Mouse (Mus musculus) MN1 (cell line): ENCODE results near the gene Oxa1l.
A peak's percentile ranks its signal among the peaks of the same experiment; 100 is the strongest.

ENCODE experiments used
- DNase-seq: peaks from one replicate; pipeline ENCODE4 v3.0.0-alpha.2; 2016; ENCODE audit warnings: low spot score

Oxa1l gene

DNA sequence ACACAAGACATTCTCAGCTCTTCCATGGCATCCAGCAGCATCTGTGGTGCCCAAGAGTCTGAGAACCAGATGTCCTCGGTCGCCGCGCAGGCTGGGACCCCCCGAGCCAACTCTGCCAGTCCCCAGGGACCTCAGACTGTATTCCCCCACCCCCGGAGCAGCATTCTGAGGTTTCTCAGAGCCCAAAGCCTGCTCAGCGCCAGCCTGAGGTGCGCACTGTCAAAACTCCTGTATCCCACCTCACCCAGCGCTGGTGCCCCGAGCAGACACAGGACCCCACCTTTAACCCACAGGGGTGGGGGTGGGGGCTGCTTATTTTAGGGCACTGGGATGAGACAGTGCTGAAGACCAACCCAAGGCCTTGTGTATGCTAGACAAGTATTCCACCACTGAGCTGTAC, 10.8 kb downstream of the Oxa1l start:
- DNase-seq, result no peak

DNA sequence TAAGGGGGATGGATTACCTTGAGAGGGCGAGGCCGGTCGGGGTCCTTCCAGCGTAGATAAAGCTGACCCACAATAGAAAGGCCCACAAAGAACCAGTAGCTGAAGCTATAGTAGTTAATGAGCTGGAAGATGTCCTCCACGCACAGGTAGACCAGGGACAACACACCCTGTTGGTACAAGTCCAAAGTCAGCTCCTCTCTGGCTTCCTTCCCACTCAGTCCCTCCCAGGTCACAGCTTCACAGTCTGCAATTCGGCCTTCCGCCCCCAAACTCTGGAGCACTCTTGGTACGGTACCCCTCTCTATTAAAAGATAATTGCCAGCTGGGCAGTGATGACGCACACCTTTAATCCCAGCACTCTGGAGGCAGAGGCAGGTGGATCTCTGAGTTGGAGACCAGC, 12.3 kb downstream of the Oxa1l start:
- DNase-seq, result no peak

DNA sequence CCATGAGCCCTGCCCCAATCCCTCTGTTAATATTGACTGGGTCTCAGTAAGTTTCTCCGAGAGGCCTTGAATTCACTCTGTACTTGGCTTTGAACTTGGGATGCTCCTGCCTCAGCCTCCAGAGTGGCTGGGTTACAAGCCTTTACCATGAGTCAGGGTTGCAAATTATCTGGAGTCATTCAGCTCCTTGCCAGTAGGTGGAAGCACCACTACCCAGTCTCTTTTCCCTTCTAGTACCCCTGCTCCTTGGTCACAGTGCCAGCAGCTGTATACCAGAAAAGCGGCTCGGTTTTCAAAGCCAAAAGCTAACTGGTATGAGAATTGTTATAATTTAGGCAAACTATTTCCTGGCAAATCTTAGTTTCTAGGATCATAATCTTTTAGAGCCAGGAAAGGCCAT, 15.3 kb downstream of the Oxa1l start:
- DNase-seq, result peak; percentile 25

DNA sequence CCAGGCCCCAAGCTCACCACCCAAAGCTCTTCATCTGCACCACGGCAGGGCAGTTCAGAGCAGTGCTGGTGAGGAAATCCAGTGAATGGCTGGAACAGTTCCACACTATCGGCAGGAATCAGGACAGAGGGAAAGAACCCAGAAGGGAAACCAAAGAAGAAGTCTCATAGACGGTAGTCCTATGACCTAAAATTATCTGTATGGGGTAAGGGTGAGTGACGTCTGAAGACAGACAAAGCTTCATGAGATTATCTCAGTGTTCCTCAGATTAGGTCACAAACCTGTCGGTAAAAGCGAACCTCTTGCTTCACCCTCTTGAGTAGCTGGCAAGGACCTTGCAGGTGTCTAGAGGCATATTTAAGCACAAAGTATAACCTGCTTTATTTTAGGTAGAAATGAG, 16.5 kb downstream of the Oxa1l start:
- no peak for DNase-seq

DNA sequence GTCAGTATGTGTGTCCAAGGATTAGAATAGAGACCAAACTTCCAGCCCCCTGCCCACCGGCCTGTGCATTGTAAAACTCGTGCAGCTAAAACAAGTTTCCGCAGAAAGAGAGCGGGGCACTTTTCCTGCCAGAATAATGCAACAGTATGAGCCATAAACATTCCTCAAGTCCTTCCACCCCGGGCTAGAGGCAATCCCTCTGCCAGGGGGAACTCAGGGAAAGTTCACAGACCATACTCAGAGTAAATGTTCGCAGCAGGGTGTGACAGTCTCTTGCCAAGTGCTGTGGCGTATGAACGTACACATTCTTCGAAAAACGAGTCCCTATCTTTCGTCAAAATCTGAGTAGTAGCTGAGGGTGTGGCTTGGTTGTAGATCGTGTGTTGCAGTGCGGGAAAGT, 18.9 kb downstream of the Oxa1l start:
- no peak for DNase-seq

DNA sequence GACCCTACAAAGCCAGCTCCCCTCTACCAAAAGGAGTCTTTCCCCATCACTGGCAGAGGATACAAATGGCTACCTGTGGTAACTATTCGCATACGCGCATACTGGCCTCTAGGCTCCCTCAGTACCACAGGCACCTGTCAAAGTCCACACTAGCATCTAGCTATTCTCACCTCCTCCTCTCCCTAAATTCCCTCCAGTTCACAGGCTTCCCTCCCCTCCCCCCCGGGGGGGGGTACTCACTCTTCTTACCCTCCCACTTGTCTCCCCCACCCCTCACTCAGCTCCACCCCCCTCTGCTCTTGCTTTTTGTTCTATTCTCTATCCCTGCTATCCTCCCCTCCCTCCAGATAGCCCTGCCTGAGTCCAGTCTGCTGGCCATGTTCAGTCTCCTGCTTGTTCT, 20.0 kb downstream of the Oxa1l start:
- DNase-seq, result no peak

DNA sequence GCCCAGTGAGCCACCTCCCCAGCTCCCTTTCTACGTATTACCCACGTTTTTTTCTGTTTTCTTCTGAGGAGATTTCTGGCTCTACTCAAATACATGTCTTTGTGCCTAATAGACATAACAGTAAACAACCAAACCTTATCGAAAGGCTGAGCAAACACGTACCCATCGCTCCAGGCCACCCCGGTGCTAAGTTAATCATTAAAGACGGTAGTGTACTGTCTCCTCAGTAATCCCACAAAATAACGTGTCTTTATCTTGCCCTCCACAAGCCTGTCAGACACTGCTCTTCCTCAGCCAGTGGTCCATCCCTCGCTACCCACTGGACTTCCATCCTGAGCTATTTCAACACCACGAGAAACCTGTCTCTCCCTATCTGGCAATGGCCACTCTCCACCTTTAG, 21.2 kb downstream of the Oxa1l start:
- no peak for DNase-seq

DNA sequence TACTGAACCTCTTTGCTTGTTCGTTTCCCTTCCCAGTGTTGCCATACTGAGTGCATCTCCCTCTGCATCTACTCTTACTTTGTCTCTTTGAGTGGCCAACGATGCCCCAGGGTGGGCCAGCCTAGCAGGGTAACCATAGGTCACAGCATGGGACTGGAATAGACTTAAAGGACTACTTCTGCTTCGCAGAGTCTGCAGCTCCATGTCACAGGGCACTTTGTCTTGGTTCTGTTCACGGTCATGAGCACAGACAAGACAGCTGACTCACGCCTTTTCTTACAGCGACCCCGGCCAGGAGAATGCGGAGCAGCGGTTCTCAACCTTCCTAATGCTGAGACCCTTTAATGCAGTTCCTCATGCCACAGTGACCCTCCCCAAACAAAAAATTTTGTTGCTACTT, 22.0 kb downstream of the Oxa1l start:
- no peak for DNase-seq

DNA sequence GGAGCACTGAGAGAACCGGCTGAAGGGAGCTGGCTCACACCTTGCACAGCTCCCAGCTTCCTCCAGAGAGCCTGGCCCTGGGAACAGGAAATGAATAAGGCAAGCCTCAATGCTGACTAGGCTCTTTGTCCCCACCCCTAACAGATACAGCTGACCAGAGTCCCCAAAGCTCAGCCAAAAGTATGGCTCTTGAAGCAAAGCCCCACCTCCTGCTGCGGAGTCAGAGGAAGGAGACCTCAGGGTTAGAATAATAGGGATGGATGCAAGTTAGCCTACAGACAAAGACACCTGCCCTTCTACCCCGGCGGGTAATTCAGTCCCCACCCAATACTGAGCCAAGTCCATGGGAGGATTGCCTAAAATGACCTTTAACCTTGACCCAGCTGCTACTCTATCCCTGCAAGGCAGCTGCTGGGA, 22.7 kb downstream of the Oxa1l start:
- no peak for DNase-seq

DNA sequence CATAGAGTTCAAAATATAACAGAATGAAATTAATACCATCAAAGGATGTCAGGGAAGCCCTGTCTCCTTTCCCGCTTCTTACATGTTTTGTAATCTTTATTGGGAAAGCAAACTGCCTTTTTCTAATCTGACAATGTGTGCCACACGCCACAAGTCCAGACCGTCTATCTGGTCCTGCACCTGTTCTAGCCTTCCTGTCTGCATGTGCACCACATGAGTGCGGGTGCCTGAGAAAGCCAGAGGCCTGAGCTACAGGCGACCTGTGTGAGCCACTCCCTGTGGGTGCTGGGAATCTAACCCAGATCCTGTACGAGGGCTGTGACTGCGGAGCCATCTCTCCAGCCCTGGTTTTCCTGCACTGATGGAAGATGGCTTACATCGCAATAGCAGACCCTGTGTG, 23.8 kb downstream of the Oxa1l start:
- no peak for DNase-seq

DNA sequence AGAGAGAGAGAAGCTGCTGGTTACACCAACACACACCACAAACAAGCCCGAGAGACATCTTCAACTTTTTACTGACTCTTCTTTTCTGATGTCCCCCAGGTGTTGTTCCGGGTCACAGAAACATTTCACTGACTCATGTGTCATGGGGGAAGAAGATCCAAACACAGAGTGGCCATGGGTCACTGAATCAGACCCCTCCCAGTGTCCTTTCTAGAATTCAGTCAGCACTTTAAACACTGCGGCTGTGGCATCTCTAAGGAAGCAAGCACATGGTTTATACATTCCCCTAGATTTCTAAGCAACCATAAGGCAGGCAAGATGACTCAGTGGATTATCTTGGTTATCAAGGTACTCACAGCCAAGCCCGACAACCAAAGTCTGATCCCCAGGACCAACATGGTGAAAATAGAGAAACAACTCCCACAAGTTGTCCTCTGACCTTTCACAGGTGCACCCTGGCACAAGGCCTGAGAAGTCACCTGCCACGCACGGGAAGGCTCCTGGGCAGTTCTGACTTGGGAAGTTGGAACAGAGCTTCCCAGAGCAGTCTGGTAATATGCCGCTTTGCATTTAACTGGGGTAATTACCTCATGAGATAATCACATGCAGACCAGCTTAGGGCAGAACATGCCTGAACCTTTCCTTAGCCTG, 25.5 kb downstream of the Oxa1l start:
- no peak for DNase-seq

DNA sequence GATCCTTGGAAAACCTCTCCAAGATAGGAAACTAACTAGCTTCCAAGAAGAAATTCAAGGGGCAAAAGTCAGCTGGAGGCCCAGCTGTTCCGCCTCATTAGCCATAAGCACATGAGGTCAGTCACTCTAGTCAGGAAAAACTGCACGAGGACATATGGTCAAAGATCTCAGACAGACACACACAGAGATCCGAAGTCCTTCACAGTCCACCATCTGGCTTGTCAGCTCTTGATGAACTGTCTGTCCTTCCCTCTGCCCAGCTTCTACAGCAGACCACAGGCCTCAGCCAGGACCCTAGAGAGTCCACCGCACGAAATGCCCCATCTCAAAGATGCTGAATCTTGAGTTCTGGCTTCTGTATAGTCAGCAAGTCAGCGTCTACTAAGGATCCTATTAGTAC, 26.9 kb downstream of the Oxa1l start:
- no peak for DNase-seq

DNA sequence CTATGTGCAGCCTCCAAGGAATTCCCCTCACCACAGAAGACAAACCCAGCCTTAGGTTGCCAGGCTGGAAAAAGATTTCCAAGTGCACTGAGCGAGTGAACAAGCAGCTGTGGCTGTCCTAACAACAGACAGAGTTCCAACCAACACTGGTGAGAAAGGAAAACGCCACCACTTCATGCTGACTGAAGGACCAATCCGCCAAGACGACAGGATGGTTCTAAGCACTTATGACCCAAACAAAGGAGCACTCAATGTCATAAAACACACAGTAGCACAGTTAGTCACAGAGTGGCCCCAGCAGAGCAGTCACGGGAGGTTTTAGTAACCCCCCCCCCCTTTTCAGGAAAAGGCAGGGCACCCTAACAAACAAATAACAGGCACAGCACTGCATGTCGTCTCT, 30.2 kb downstream of the Oxa1l start:
- DNase-seq, result no peak

DNA sequence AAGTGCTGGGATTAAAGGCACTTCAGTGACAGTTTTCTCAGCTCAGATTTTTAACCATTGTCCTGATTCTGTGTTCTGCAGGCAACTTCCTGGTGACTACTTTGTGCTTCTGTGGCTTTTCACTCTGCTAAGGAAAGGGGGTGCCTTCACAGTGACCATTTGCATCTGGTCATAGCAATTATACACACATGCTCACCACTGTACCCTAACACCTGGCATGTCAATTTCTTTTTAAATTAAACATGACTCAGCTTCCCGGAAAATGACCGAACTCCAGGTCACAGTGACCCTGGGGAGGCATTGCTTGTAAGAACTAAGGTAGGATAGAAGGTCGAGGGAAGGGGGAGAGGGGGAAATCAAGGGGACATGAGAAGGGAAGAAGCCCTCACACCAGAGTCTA, 33.2 kb downstream of the Oxa1l start:
- DNase-seq, result no peak

DNA sequence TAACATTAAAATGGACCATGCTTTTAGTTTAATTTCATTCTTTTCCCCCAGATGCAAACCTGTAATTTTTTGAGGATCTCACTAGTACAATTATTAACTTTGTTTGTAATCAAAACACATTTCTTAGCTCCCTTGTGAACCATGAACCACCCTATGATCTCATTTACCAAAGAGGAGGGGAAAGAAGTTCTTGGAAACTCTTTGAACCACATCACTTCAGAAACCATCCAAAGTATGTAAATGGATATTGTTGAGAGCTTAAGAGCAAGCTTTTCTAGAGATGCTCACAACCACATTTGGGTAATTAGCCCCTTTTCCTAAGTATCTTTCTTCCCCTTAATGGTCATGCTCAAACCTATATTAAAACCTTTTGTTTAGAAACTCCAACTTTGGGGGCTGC, 33.7 kb downstream of the Oxa1l start:
- no peak for DNase-seq

DNA sequence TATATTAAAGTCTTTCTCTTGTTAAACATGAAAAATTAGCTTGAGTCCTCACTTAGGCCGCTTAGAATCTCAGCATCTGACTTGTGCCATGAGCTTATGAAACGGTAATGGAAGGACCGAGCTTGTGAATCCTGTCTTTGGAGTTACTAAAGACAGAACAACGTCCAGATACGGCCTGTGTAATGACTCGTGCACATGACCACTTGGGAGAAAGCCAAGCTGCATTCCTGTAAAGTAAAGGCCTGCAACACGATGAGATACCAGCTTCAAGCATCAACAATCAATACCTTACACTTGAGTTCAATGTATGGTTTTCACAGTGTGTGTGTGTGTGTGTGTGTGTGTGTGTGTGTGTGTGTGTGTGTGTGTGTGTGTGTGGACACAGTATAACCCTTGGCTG, 36.1 kb downstream of the Oxa1l start:
- no peak for DNase-seq

DNA sequence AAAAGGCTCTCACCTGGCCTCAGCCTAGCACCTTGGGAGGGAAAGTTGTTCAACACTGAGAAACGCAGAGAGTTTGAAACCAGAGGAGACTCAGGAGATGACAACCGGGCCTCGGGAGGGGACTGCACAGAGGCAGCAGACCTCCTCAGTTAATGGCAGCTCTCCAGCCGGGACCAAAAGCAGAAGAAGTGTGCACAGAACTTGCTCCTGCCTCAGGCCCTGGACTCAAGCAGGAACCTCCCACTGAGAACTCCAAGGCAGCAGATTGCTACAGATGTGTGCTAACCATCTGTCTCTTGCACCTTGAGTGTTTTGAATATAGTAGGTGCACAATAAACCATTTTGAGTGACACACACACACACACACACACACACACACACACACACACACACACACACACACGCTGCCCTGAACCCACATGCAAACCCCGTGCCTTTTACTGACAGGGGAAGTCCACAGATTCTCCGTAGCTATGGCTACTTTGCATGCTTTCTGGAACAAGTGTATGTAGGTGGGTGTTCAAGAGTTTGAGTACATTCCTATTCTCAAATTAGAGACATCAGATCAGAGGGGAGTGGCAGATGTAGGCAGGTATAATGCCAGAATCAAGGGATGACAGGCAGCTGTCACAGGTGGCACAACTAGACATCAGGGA, 37.4 kb downstream of the Oxa1l start:
- DNase-seq, result no peak

DNA sequence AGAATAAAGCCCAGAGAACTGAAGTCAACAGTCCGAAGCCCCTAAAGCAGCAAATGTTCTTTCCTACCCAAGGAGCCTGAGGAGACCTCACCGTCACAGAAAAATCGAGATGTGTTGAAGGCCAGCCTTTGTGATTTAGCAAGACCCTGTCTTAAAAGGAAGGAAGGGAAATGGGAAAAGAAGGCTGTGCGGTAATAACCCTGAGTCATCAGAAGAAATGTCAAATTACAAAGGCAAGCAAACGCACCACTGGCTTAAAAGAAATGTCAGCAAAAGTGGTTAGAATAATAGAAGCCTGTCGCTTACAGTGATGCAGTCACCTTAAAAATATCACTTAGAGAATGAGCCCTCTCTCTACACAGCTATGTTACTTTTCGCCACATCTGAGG, 37.9 kb downstream of the Oxa1l start:
- no peak for DNase-seq

DNA sequence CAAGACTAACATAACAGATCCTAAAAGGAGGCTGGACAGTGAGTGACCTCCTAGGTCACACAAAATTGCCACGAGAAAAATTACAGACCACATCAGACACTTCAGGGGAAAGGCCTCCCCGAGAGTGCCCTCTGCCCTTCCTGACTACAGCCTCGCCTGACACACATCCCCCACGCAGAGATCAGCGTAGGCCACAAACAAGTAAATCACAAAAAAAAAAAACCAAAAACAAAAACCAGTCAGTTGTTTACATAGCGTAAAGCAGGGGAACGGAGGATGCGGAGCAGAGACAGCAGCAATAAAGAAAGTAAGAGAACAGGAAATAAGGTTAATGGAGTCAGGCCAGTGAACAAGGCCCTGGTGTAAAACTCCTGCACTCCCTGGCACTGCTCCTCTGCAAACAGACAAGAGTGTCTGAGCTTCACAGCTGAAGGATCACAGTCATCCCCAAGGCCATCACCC, 38.3 kb downstream of the Oxa1l start:
- no peak for DNase-seq

DNA sequence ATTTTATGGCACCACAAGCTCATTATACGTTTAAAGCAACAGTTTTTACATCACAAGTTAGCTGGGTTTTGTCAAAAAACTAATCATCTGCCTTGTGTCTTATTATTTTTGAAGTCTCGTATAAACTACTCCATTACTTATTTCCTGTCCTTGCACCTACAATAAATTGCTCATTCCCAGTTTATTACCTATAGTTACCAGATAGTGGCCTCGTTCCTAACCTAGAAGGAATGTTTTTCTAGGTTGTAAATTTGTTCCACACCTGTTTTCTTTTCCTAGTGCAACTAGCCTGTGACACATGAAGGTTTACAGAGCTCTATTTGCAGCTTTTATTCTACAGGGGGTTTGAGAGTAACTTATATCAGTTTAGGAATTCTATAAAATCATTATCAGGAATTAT, 41.1 kb downstream of the Oxa1l start:
- DNase-seq, result no peak

DNA sequence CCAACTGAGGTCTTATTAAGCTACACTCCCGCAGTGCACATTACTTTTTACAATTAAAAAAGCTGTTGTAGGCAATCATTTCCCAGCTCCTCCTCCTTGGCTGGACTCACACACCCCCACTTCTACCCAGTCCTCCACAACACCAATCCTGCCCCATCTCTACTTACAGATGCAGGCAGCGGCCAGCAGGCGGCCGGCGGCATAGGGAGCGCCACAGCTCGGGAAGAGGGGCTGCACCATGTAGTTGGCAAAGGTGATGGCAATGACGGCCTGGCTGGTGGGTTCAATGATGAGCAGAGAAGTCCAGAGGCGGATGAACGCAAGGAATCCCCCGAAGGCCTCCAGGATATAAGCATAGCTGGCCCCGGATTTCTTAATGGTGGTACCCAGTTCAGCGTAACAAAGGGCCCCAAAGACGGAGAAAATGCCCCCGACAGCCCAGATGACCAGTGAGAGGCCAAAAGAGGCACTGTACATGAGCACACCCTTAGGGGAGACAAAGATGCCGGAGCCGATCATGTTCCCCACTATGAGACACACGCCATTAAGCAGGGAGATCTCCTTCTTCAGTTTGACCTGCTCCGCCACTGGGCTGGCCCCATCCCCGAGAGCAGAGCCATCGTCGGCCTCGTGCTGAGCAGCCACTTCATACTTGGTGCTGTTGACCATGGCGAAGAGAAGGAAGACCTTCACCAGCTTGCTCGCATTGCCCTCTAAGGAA, 47.9 kb downstream of the Oxa1l start:
- DNase-seq, result no peak

DNA sequence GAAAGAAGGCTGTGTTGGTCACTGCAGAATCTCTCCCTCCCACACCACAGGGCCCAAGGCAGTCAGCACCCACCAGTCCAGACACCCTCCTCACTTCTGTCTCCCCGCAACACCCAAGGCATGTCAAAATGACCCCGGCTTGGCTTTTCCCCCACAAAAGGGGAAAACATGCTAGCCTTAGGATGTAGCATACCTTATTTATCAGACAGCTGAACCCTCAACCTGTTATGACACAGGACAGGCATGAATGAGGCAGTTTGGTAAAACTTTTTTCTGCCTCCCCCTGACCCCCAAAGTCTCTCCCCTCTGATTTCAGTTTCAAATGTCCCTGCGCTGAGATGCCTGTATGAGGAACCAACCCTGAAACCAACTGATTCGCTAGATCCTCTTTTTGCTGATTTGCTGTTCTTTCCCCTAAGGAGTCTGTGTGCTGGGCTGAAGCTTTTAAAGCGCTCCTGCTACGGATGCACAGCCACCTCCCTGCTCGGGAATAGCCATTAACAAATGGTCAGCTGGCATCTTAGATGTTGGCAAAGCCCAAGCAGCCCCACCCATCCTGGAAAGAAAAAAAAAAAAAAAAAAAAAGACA, 48.5 kb downstream of the Oxa1l start:
- no peak for DNase-seq
